Mouse (Mus musculus): ENCODE data around the gene Zfp386.

Gene Zfp386

GRCm38 (mm10) chr12:116086951-116087600 lies 39.6 kb downstream of the Zfp386 start:
- in situ Hi-C loops (cut with MboI; ENCODE audit: unreplicated experiment in 2 of 2): loop anchor here in 1 of 2 experiments (25.0 kb wide), 1 partner anchor 1250 kb away; no protein-coding TSS in a partner anchor

DNA sequence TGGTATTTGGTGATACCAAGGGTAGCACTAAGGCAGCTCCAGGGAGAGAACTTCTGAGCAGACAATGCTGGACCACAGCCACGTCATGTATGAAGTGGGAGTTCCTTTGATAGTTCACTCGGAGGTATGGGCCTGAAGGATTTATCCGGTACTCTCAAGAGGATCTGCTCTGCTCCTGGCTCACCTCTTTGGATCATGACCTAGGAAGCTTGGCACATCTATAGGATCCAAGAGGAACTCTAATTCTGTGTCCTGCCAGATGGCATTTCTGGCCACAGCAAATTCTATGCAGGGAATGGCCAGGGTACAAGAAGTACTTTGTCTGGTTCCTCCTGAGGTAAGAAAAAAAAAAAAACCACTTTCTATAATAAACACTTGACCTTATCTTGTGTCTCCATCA lies 42.3 kb downstream of the Zfp386 start:
- in situ Hi-C loops (cut with MboI; ENCODE audit: unreplicated experiment in 2 of 2): loop anchor here in 1 of 2 experiments (25.0 kb wide), 1 partner anchor 1247 kb away; no protein-coding TSS in a partner anchor

- in situ Hi-C loops (cut with MboI; ENCODE audit: unreplicated experiment in 2 of 2): loop anchor here in 1 of 2 experiments (25.0 kb wide), 1 partner anchor 1242 kb away; no protein-coding TSS in a partner anchor
Observed at GRCm38 (mm10) chr12:116094765-116095555, 47.4 kb downstream of the Zfp386 start.

DNA sequence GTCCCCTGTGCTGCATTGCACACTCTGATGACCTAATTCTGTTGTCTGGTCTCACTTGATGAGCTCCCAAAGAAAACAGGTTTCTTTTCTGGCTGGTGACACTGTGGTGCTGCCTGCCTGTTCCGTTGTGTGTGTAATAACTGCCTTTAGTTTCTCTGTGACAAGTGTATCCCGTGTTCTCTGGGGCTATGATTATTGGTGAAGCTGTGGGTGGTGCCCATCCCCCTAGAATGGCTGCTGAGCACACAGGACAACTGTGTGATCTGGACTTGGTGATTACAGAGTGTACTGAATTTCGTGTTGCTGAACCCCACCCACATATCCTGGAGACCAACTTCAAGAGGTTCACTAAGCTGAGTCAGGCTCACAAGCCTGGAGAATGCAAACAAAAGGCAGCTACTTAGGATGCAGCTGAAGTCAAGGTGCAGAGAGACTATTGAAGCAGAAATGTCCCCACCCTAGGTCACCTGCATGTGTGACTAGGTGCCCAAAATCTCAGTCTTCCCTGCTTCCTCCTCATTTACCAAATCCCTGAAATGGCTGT lies 48.9 kb downstream of the Zfp386 start:
- in situ Hi-C loops (cut with MboI; ENCODE audit: unreplicated experiment in 2 of 2): loop anchor here in 1 of 2 experiments (25.0 kb wide), 1 partner anchor 1241 kb away; no protein-coding TSS in a partner anchor

- in situ Hi-C loops (cut with MboI; ENCODE audit: unreplicated experiment in 2 of 2): loop anchor here in 1 of 2 experiments (25.0 kb wide), 1 partner anchor 1240 kb away; no protein-coding TSS in a partner anchor
Observed at GRCm38 (mm10) chr12:116097166-116097565, 49.6 kb downstream of the Zfp386 start.

GRCm38 (mm10) chr12:116101945-116102344 lies 54.4 kb downstream of the Zfp386 start:
- in situ Hi-C loops (cut with MboI; ENCODE audit: unreplicated experiment in 2 of 2): no loop called here

- in situ Hi-C loops (cut with MboI; ENCODE audit: unreplicated experiment in 2 of 2): no loop called here
Observed at GRCm38 (mm10) chr12:116109451-116110353, 62.2 kb downstream of the Zfp386 start.

DNA sequence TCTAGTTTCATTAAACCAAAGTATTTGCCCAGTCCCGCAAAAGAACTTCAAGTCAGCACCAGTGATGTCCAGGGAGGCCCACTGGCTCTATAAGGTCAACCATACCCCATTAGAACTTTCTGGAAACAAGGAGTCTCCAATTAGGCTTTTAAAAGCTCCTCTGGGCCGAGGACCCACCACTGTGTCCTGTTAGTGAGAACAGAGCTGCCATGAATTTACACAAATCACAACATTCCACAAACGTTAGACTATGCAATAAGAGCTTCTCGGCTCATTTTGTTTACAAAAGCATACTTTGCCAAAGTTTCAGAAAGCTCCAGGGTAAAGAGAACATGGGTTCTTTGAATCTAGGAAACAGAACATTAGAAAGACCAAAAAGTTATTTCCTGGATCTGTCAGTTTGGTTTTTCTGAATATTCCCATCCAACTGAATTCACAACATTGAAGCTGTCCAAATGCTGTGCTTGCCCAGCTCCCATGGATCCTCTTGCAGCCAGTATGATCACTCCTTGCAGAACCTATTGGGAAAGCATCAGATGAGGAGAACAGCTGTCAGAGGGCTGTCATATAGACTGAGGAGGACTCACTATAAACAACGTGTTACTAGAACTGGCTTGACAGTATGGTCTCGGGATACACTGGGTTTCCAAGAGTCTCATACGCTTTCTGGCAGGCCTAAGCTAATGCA lies 63.6 kb downstream of the Zfp386 start:
- in situ Hi-C loops (cut with MboI; ENCODE audit: unreplicated experiment in 2 of 2): no loop called here

All from v-Abl transformed pro-B cells (cell line).